Mouse (Mus musculus) ES-E14 (cell line): ENCODE results near the gene Hist1h2ah.

Source experiments
- CHD2 ChIP-seq: IDR thresholded peaks from 2 replicates; pipeline ENCODE4 v1.6.1; 2014; ENCODE audit warnings: mild to moderate bottlenecking, low read depth, low read length, inconsistent platforms
- HCFC1 ChIP-seq: IDR thresholded peaks from 2 replicates; pipeline ENCODE4 v1.6.1; 2012; ENCODE audit warnings: low read length, inconsistent platforms, borderline replicate concordance; ENCODE audit not compliant: insufficient read depth

GRCm38 (mm10) chr13:22001346-22001745 is 34.0 kb downstream of the Hist1h2ah start:
- TF ChIP-seq HCFC1: no peak
- TF ChIP-seq CHD2: no peak
